Mouse (Mus musculus) kidney, adult 2 months (tissue): ENCODE measurements around the gene Rdh11.

Source experiments
- CTCF ChIP-seq: fragments of 200-500 bp; conservative IDR thresholded peaks from 2 replicates; pipeline ENCODE4 v1.5.1; 2011; ENCODE audit warnings: low read depth, mild to moderate bottlenecking, control low read depth, low read length, moderate library complexity, mixed read lengths; ENCODE audit not compliant: insufficient read depth, insufficient read length
- POLR2A ChIP-seq: fragments of 200-500 bp; IDR thresholded peaks from one replicate; pipeline ENCODE4 v1.6.1; 2011; ENCODE audit warnings: low read depth, low read length, control low read depth

GRCm38 (mm10) chr12:79217511-79217910 is 25.4 kb upstream of the Rdh11 start:
- TF ChIP-seq POLR2A (no peak), CTCF (no peak)
